Mouse (Mus musculus): ENCODE measurements at regions not wholly inside any gene's neighbourhood (a gene's known extent, or its start where the extent isn't known, plus 50 kb on each side); places are given as distances from the start of the nearest gene placed in this dataset.

- H3K27me3 ChIP-seq (ENCODE audit: control insufficient read depth, insufficient read depth, low read length, poor library complexity, severe bottlenecking): no peaks in the 10 kb centered on the region; the same call in 1 of the 2 replicates
- no peak overlapping the region for H3K9ac ChIP-seq (ENCODE audit: low read depth, poor library complexity, severe bottlenecking)
- H3K27ac ChIP-seq (ENCODE audit: insufficient read depth, low read length): no peak overlapping the region
- H3K4me1 ChIP-seq (ENCODE audit: control insufficient read depth, insufficient read depth, low read length): no peaks in the 10 kb centered on the region
- TF ChIP-seq CTCF (IDR thresholded peaks at IDR 0.05; ENCODE audit: low read depth, low read length): no peak
- TF ChIP-seq EP300 (IDR thresholded peaks at IDR 0.05; ENCODE audit: insufficient read depth, low read depth, low read length): no peak
- no peak for TF ChIP-seq POLR2A (IDR thresholded peaks at IDR 0.05; ENCODE audit: insufficient read depth, low read length)
- H3K4me3 ChIP-seq (ENCODE audit: low read depth, low read length): no peak overlapping the region
- H3K9me3 ChIP-seq (replicated peaks; ENCODE audit: control insufficient read depth, insufficient read depth, low read length, poor library complexity, severe bottlenecking): no peaks in the 10 kb centered on the region; the same call in 1 of the 2 replicates
- no peaks in the 10 kb centered on the region for H3K36me3 ChIP-seq (ENCODE audit: control insufficient read depth, insufficient read depth, low read length, poor library complexity, severe bottlenecking)
These were observed 77.1 kb downstream of the Spry2 start for GRCm38 (mm10) chr14:105819534-105819933.

- Histone ChIP-seq H3K9me3 (replicated peaks; ENCODE audit: control insufficient read depth, insufficient read depth, low read length, poor library complexity, severe bottlenecking) (no peaks in the 10 kb centered on the region; the same call in 1 of the 2 replicates), H3K9ac (ENCODE audit: low read depth, poor library complexity, severe bottlenecking) (no peak overlapping the region), H3K4me3 (ENCODE audit: low read depth, low read length) (no peak overlapping the region), H3K4me1 (ENCODE audit: control insufficient read depth, insufficient read depth, low read length) (no peaks in the 10 kb centered on the region), H3K36me3 (ENCODE audit: control insufficient read depth, insufficient read depth, low read length, poor library complexity, severe bottlenecking) (no peaks in the 10 kb centered on the region), H3K27me3 (ENCODE audit: control insufficient read depth, insufficient read depth, low read length, poor library complexity, severe bottlenecking) (no peaks in the 10 kb centered on the region; the same call in 1 of the 2 replicates), H3K27ac (ENCODE audit: insufficient read depth, low read length) (no peak overlapping the region)
- no peak for TF ChIP-seq CTCF (IDR thresholded peaks at IDR 0.05; ENCODE audit: low read depth, low read length)
- no peak for TF ChIP-seq EP300 (IDR thresholded peaks at IDR 0.05; ENCODE audit: insufficient read depth, low read depth, low read length)
- TF ChIP-seq POLR2A (IDR thresholded peaks at IDR 0.05; ENCODE audit: insufficient read depth, low read length): no peak
These were observed 77.8 kb downstream of the Spry2 start for GRCm38 (mm10) chr14:105818841-105819240.

GRCm38 (mm10) chr14:105817481-105817880 lies 79.1 kb downstream of the Spry2 start:
- Histone ChIP-seq H3K9me3 (replicated peaks; ENCODE audit: control insufficient read depth, insufficient read depth, low read length, poor library complexity, severe bottlenecking) (no peaks in the 10 kb centered on the region), H3K4me1 (ENCODE audit: control insufficient read depth, insufficient read depth, low read length) (no peaks in the 10 kb centered on the region), H3K27me3 (ENCODE audit: control insufficient read depth, insufficient read depth, low read length, poor library complexity, severe bottlenecking) (no peaks in the 10 kb centered on the region), H3K4me3 (ENCODE audit: low read depth, low read length) (no peak overlapping the region), H3K36me3 (ENCODE audit: control insufficient read depth, insufficient read depth, low read length, poor library complexity, severe bottlenecking) (no peaks in the 10 kb centered on the region), H3K9ac (ENCODE audit: low read depth, poor library complexity, severe bottlenecking) (no peak overlapping the region), H3K27ac (ENCODE audit: insufficient read depth, low read length) (no peak overlapping the region)
- TF ChIP-seq POLR2A (IDR thresholded peaks at IDR 0.05; ENCODE audit: insufficient read depth, low read length) (no peak), EP300 (IDR thresholded peaks at IDR 0.05; ENCODE audit: insufficient read depth, low read depth, low read length) (no peak), CTCF (IDR thresholded peaks at IDR 0.05; ENCODE audit: low read depth, low read length) (no peak)

- H3K4me3 ChIP-seq (ENCODE audit: low read depth, low read length): no peak overlapping the region
- no peak overlapping the region for H3K9ac ChIP-seq (ENCODE audit: low read depth, poor library complexity, severe bottlenecking)
- no peak for TF ChIP-seq CTCF (IDR thresholded peaks at IDR 0.05; ENCODE audit: low read depth, low read length)
- no peak for TF ChIP-seq POLR2A (IDR thresholded peaks at IDR 0.05; ENCODE audit: insufficient read depth, low read length)
- no peak for TF ChIP-seq EP300 (IDR thresholded peaks at IDR 0.05; ENCODE audit: insufficient read depth, low read depth, low read length)
These were observed 80.8 kb downstream of the Spry2 start for GRCm38 (mm10) chr14:105815827-105816226.

GRCm38 (mm10) chr14:105815281-105815680 lies 81.3 kb downstream of the Spry2 start:
- Histone ChIP-seq H3K9me3 (replicated peaks; ENCODE audit: control insufficient read depth, insufficient read depth, low read length, poor library complexity, severe bottlenecking) (no peaks in the 10 kb centered on the region), H3K27me3 (ENCODE audit: control insufficient read depth, insufficient read depth, low read length, poor library complexity, severe bottlenecking) (no peaks in the 10 kb centered on the region), H3K27ac (ENCODE audit: insufficient read depth, low read length) (no peak overlapping the region), H3K4me3 (ENCODE audit: low read depth, low read length) (no peak overlapping the region), H3K36me3 (ENCODE audit: control insufficient read depth, insufficient read depth, low read length, poor library complexity, severe bottlenecking) (no peaks in the 10 kb centered on the region), H3K9ac (ENCODE audit: low read depth, poor library complexity, severe bottlenecking) (no peak overlapping the region), H3K4me1 (ENCODE audit: control insufficient read depth, insufficient read depth, low read length) (no peaks in the 10 kb centered on the region)
- TF ChIP-seq POLR2A (IDR thresholded peaks at IDR 0.05; ENCODE audit: insufficient read depth, low read length) (no peak), CTCF (IDR thresholded peaks at IDR 0.05; ENCODE audit: low read depth, low read length) (no peak), EP300 (IDR thresholded peaks at IDR 0.05; ENCODE audit: insufficient read depth, low read depth, low read length) (no peak)

More at GRCm38 (mm10) chr14:105815827-105816226, 80.8 kb downstream of the Spry2 start:
- H3K36me3 ChIP-seq (ENCODE audit: control insufficient read depth, insufficient read depth, low read length, poor library complexity, severe bottlenecking): no peaks in the 10 kb centered on the region
- H3K4me1 ChIP-seq (ENCODE audit: control insufficient read depth, insufficient read depth, low read length): no peaks in the 10 kb centered on the region
- H3K27me3 ChIP-seq (ENCODE audit: control insufficient read depth, insufficient read depth, low read length, poor library complexity, severe bottlenecking): no peaks in the 10 kb centered on the region
- no peaks in the 10 kb centered on the region for H3K9me3 ChIP-seq (replicated peaks; ENCODE audit: control insufficient read depth, insufficient read depth, low read length, poor library complexity, severe bottlenecking)
- no peak overlapping the region for H3K27ac ChIP-seq (ENCODE audit: insufficient read depth, low read length)

- H3K36me3 ChIP-seq (ENCODE audit: control insufficient read depth, insufficient read depth, low read length, poor library complexity, severe bottlenecking): no peaks in the 10 kb centered on the region
- no peak for TF ChIP-seq POLR2A (IDR thresholded peaks at IDR 0.05; ENCODE audit: insufficient read depth, low read length)
- TF ChIP-seq EP300 (IDR thresholded peaks at IDR 0.05; ENCODE audit: insufficient read depth, low read depth, low read length): no peak
- TF ChIP-seq CTCF (IDR thresholded peaks at IDR 0.05; ENCODE audit: low read depth, low read length): no peak
These were observed 83.0 kb downstream of the Spry2 start for GRCm38 (mm10) chr14:105813661-105814060.

More at GRCm38 (mm10) chr14:105813661-105814060, 83.0 kb downstream of the Spry2 start:
- Histone ChIP-seq H3K9ac (ENCODE audit: low read depth, poor library complexity, severe bottlenecking) (no peak overlapping the region), H3K27ac (ENCODE audit: insufficient read depth, low read length) (no peak overlapping the region), H3K9me3 (replicated peaks; ENCODE audit: control insufficient read depth, insufficient read depth, low read length, poor library complexity, severe bottlenecking) (no peaks in the 10 kb centered on the region), H3K27me3 (ENCODE audit: control insufficient read depth, insufficient read depth, low read length, poor library complexity, severe bottlenecking) (no peaks in the 10 kb centered on the region), H3K4me3 (ENCODE audit: low read depth, low read length) (no peak overlapping the region), H3K4me1 (ENCODE audit: control insufficient read depth, insufficient read depth, low read length) (no peaks in the 10 kb centered on the region)
